ENCODE assay signal across 15 mouse cellular contexts in genomic region chr3:61460076-61460475, GRCm38 (mm10).
"Had no signal": no experiment of that assay in that cellular context is flagged by ENCODE, and none has a peak within 500 bp of the region (broad histone marks: within the 10 kb centered on the region; RNA-seq: fewer than 3 reads in every experiment).

No protein-coding gene starts in this region.

- H3K36me3 ChIP-seq: limb, embryonic 12.5 days; lung, embryonic 15.5 days; neural tube, embryonic 13.5 days; stomach, embryonic 15.5 days had no signal

- H3K4me3 ChIP-seq: limb, embryonic 12.5 days; lung, embryonic 15.5 days; neural tube, embryonic 13.5 days; stomach, embryonic 15.5 days had no signal

- ATAC-seq: inflammation-experienced regulatory T-cells, adult 6 months; intestine, postnatal 0 days; midbrain, embryonic 16.5 days had no signal

- H3K27me3 ChIP-seq: limb, embryonic 12.5 days; lung, embryonic 15.5 days; neural tube, embryonic 13.5 days; stomach, embryonic 15.5 days had no signal

- H3K27ac ChIP-seq: limb, embryonic 12.5 days; lung, embryonic 15.5 days; neural tube, embryonic 13.5 days; stomach, embryonic 15.5 days had no signal

- H3K9me3 ChIP-seq: limb, embryonic 12.5 days; lung, embryonic 15.5 days; neural tube, embryonic 13.5 days; stomach, embryonic 15.5 days had no signal

- H3K4me2 ChIP-seq: limb, embryonic 12.5 days; lung, embryonic 15.5 days; midbrain, embryonic 11.5 days; neural tube, embryonic 13.5 days; stomach, embryonic 15.5 days had no signal

- H3K4me1 ChIP-seq: limb, embryonic 12.5 days; lung, embryonic 15.5 days; neural tube, embryonic 13.5 days; stomach, embryonic 15.5 days had no signal

- H3K9ac ChIP-seq: limb, embryonic 12.5 days; lung, embryonic 15.5 days; neural tube, embryonic 13.5 days; stomach, embryonic 15.5 days had no signal

- DNase-seq: kidney, adult 8-10 months; kidney, postnatal 36 days; layer of hippocampus, adult 9-11 months; layer of hippocampus, postnatal 36 days; retina, postnatal 1 day; thymus, adult 2 months; thymus, postnatal 25 days had no signal
